Mouse (Mus musculus) skeletal muscle tissue, postnatal 0 days (tissue): ENCODE measurements around the gene Tmem107. TPM values are rescaled to one million over a fixed set of nuclear protein-coding genes. Genes with fewer than 3 reads are reported as not detected.

Experiments
- polyA plus RNA-seq: library from polyadenylated mRNA; unstranded; fragments of >200 nt; fragmentation: Nextera tagmentation; extraction: Ambion mirVana; gene quantifications from 2 replicates; pipeline ENCODE4 v1.2.1, GENCODE M21; 2015

Tmem107 gene
- 31.1 and 34.1 TPM in 2 replicates for polyA plus RNA-seq

GRCm38 (mm10) chr11:69070590-69071222, at the start of gene Tmem107:
Gene Tmem107 (plus strand): TSS chr11:69070806.

GRCm38 (mm10) chr11:69045531-69046394, 24.8 kb upstream of the Tmem107 start, which contains the start of gene Aurkb:
Gene Aurkb (plus strand): TSS chr11:69045647.

GRCm38 (mm10) chr11:69059357-69059974, 11.1 kb upstream of the Tmem107 start, which contains the start of gene Borcs6:
Gene Borcs6 (plus strand): TSS chr11:69059717.

GRCm38 (mm10) chr11:69088103-69088855, 17.7 kb downstream of the Tmem107 start, which contains the start of gene Vamp2:
Gene Vamp2 (plus strand): TSS chr11:69088490.

GRCm38 (mm10) chr11:69094697-69095429, 24.3 kb downstream of the Tmem107 start, which contains the start of gene Per1:
Gene Per1 (plus strand): TSS chr11:69095217.

GRCm38 (mm10) chr11:69120221-69121000, 49.8 kb downstream of the Tmem107 start, which contains the start of gene Hes7:
Gene Hes7 (plus strand): TSS chr11:69120404.

GRCm38 (mm10) chr11:69122336-69122951, 51.8 kb downstream of the Tmem107 start, which contains the start of gene 9130213A22Rik:
Gene 9130213A22Rik (minus strand): TSS chr11:69122589.

Other genes starting within 250 kb of the Tmem107 start
- gene Ndel1, start 198.9 kb upstream of the Tmem107 start, polyA plus RNA-seq, result 87.5 and 89.5 TPM in 2 replicates
- 0.13 TPM in 1 of 2 replicates, not detected in the other for gene Rnf222, start 182.3 kb upstream of the Tmem107 start, polyA plus RNA-seq
- gene Rpl26, start 169.2 kb upstream of the Tmem107 start, polyA plus RNA-seq, result 636 and 672 TPM in 2 replicates
- gene Odf4, start 143.7 kb upstream of the Tmem107 start, polyA plus RNA-seq, result not detected in 2 replicates
- gene Arhgef15, start 113.3 kb upstream of the Tmem107 start, polyA plus RNA-seq, result 5.7 and 6.1 TPM in 2 replicates
- 1.3 and 1.5 TPM in 2 replicates for gene Slc25a35, start 102.7 kb upstream of the Tmem107 start, polyA plus RNA-seq
- 49.2 and 55.8 TPM in 2 replicates for gene Rangrf, start 95.6 kb upstream of the Tmem107 start, polyA plus RNA-seq
- gene Pfas, start 62.3 kb upstream of the Tmem107 start, polyA plus RNA-seq, result 7.5 and 7.9 TPM in 2 replicates
- gene Ctc1, start 54.9 kb upstream of the Tmem107 start, polyA plus RNA-seq, result 12.5 and 13.5 TPM in 2 replicates
- gene Aurkb, start 25.2 kb upstream of the Tmem107 start, polyA plus RNA-seq, result 23.1 and 28.8 TPM in 2 replicates
- gene Borcs6, start 11.1 kb upstream of the Tmem107 start, polyA plus RNA-seq, result 10.3 and 13.3 TPM in 2 replicates
- 67.9 and 70.2 TPM in 2 replicates for gene Vamp2, start 17.7 kb downstream of the Tmem107 start, polyA plus RNA-seq
- 11.1 and 16.8 TPM in 2 replicates for gene Per1, start 24.4 kb downstream of the Tmem107 start, polyA plus RNA-seq
- 0.26 TPM in 1 of 2 replicates, not detected in the other for gene Hes7, start 49.6 kb downstream of the Tmem107 start, polyA plus RNA-seq
- 0.12 and 0.56 TPM in 2 replicates for gene 9130213A22Rik, start 51.8 kb downstream of the Tmem107 start, polyA plus RNA-seq
- 1.1 TPM in 1 of 2 replicates, not detected in the other for gene Aloxe3, start 55.1 kb downstream of the Tmem107 start, polyA plus RNA-seq
- 2.2 TPM in 1 of 2 replicates, not detected in the other for gene Alox12b, start 86.2 kb downstream of the Tmem107 start, polyA plus RNA-seq
- gene Alox8, start 127.0 kb downstream of the Tmem107 start, polyA plus RNA-seq, result 0.09 and 0.13 TPM in 2 replicates
- 0.05 and 0.10 TPM in 2 replicates for gene Gucy2e, start 166.2 kb downstream of the Tmem107 start, polyA plus RNA-seq